Mouse (Mus musculus) layer of hippocampus, adult 2 months (tissue): ENCODE data around the gene Akt1. TPM values are rescaled to one million over a fixed set of nuclear protein-coding genes. Genes with fewer than 3 reads are reported as not detected.

Experiments
- DNase-seq, 2 experiments: peaks; one replicate each; pipeline ENCODE4 v3.0.0; 2022; ENCODE audit warnings: low spot score in 2 of 2
- H3K27ac ChIP-seq: fragments of 200-600 bp; 2 replicates; pipeline ENCODE4 v1.8.1; 2022
- H3K4me3 ChIP-seq: fragments of 200-600 bp; 2 replicates; pipeline ENCODE4 v1.8.1; 2022; ENCODE audit warnings: mild to moderate bottlenecking
- CTCF ChIP-seq: fragments of 200-600 bp; conservative IDR thresholded peaks from 2 replicates; pipeline ENCODE4 v1.8.1; 2022; ENCODE audit warnings: antibody characterized with exemption, mild to moderate bottlenecking, moderate library complexity
- microRNA-seq, 2 experiments: library from miRNA; unstranded; fragments of <30 nt; microRNA quantifications; one replicate each; pipeline ENCODE4 v1.2.0; 2021
- total RNA-seq, 2 experiments: library from RNA; stranded (reverse); gene quantifications; 2 replicates each; pipeline ENCODE4 v1.2.3; 2021

Akt1 gene
- total RNA-seq, 2 experiments from 2014 or later, result 152 to 160 TPM

DNA sequence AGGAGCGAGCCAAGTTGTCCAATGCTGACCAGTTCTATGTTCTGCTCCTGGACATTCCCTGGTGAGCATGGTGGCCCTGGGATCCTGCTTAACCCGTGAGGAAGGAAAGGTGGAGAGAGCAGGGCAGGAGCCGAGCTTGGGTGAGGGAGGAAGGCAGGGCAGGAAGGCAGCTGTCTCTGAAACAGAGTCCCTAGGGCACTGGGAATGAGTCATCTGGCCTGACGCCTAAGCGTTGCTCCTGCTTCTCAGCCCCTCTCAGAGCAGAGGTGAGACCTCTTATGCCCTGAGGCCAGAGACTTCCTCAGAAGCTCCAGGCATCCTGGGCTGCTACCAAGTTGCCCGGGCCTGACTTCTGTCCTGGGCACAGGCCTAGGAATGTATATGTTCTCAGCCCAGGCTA lies 67.7 kb downstream of the Akt1 start:
- no peak for TF ChIP-seq CTCF

DNA sequence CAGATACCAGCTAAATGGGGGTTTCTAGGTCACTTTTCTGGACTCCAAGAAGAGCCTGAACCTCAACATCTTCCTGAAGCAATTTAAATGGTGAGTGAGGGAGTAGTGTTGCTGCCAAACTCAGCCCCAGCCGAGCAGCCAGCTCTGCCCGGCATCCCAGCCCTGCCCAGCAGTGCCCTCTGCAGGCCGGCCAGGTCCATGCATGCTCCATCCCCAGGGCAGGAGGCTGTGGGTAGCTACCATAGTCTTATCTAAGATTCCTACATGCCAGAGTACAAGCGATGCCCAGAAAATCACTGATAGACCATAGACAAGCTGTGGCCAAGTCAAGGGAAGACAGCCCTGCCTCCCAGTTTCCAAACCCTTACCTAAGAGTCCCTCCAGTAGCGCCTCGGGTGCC lies 68.9 kb downstream of the Akt1 start:
- TF ChIP-seq CTCF, result peak; percentile 88
- peak overlapping the region; percentile 77 for H3K27ac ChIP-seq
- peak; percentile 81 to 89 for DNase-seq

More for the DNA sequence above, 67.7 kb downstream of the Akt1 start:
- DNase-seq, result no peak
- Histone ChIP-seq H3K4me3 (no peak overlapping the region), H3K27ac (no peak overlapping the region)

GRCm38 (mm10) chr12:112604709-112605649 lies 69.7 kb downstream of the Akt1 start:
- H3K27ac ChIP-seq, result peak overlapping the region; percentile 77
- no peak for DNase-seq
- no peak for TF ChIP-seq CTCF
- no peak overlapping the region for H3K4me3 ChIP-seq

More for the DNA sequence above, 68.9 kb downstream of the Akt1 start:
- no peak overlapping the region for H3K4me3 ChIP-seq

DNA sequence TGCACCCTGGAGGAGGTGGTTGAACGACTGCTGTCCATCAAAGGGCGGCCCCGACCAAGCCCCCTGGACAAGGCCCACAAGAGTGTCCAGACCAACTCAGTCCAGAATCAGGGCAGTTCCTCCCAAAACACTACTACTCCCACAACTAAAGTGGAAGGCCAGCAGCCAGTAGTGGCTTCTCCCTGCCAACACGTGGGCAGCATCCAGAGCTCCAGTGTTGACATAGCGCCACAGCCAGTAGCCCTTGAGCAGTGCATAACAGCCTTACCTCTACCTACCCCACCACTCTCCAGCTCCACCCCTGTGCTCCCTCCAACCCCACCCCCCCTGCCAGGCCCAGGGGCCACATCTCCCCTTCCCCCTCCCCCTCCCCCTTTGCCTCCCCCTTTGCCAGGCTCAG lies 70.7 kb downstream of the Akt1 start:
- no peak for TF ChIP-seq CTCF
- H3K4me3 ChIP-seq, result no peak overlapping the region
- H3K27ac ChIP-seq, result no peak overlapping the region
- no peak for DNase-seq

Small RNA genes lying within 50 kb of the gene (microRNA-seq; reads per million reads assigned to microRNA genes)
- 0.92 to 1.9 reads per million in 2 experiments for gene Mir6939

Other genes with a start within 250 kb of the Akt1 start
- gene A530016L24Rik, start 185.4 kb downstream of the Akt1 start, total RNA-seq, result under 1 TPM; 0.13 to 0.25 TPM
- 100 to 1,000 TPM; 116 to 121 TPM for gene Tmem179, start 158.1 kb downstream of the Akt1 start, total RNA-seq
- 100 to 1,000 TPM; 131 to 138 TPM for gene Inf2, start 86.1 kb downstream of the Akt1 start, total RNA-seq
- 10 to 100 TPM; 10.1 to 10.6 TPM for gene Adssl1, start 54.8 kb downstream of the Akt1 start, total RNA-seq
- gene Siva1, start 30.2 kb downstream of the Akt1 start, total RNA-seq, result 10 to 100 TPM; 19.6 to 20.1 TPM
- under 1 TPM; 0.44 to 0.52 TPM for gene Zbtb42, start 3.9 kb upstream of the Akt1 start, total RNA-seq
- gene Cep170b, start 45.6 kb upstream of the Akt1 start, total RNA-seq, result 100 to 1,000 TPM; 194 to 210 TPM
- 1 to 10 TPM; 8.6 to 9.7 TPM for gene Pld4, start 85.8 kb upstream of the Akt1 start, total RNA-seq
- 1 to 10 TPM; 3.3 to 3.5 TPM for gene Ahnak2, start 127.8 kb upstream of the Akt1 start, total RNA-seq
- gene Clba1, start 134.1 kb upstream of the Akt1 start, total RNA-seq, result 10 to 100 TPM; 12.8 to 13.2 TPM
- gene Cdca4, start 154.5 kb upstream of the Akt1 start, total RNA-seq, result 10 to 100 TPM in 1 of 2 experiments, 1 to 10 TPM in 1; 7.1 to 10.8 TPM
- not detected for gene Gpr132, start 193.3 kb upstream of the Akt1 start, total RNA-seq